Mouse (Mus musculus) thymus, adult 18-20 months (tissue): ENCODE measurements around the gene Ly86.

Experiments used
- DNase-seq, 2 experiments: peaks; one replicate each; pipeline ENCODE4 v3.0.0; 2022; ENCODE audit warnings: mixed read lengths in 2 of 2

Gene Ly86

DNA sequence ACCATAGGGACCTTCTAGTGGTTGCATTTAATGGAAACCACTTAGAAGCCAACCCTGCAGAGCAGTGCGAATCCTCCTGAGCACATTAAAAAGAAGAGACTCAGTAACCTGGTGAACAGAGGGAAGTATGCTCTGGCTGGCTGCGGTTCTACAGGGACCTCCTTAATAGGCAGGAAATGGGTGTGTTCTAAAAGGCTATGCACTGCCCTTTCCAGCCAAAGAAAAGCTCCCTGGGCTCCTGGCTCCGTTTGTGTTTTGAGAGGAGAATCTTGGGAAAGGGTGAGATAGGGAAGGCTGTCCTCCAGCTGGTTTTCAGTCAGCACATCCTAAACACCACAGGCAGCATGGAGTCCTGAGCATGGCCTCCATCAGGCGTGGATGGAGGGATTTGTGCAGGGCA, 8.9 kb downstream of the Ly86 start:
- DNase-seq: no peak

DNA sequence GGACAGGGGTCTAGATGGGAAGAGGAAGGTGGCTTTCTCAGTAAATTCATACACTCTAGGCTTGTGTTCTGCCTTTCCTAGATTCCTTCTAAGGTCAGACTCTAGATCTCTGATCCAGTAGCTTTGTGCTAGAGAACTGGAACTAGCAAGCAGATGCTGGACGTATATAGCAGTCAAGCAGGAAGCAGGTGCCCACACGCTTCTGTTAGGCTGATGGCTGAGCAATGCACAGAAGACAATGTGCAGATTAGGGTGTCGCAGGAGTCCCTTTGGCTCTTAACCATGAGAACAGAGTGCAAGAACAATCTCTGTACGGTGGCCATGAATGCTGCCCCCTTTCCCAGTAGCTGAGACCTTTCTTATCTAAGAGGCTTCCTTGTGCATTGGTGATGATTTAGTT, 9.4 kb downstream of the Ly86 start:
- DNase-seq: no peak

DNA sequence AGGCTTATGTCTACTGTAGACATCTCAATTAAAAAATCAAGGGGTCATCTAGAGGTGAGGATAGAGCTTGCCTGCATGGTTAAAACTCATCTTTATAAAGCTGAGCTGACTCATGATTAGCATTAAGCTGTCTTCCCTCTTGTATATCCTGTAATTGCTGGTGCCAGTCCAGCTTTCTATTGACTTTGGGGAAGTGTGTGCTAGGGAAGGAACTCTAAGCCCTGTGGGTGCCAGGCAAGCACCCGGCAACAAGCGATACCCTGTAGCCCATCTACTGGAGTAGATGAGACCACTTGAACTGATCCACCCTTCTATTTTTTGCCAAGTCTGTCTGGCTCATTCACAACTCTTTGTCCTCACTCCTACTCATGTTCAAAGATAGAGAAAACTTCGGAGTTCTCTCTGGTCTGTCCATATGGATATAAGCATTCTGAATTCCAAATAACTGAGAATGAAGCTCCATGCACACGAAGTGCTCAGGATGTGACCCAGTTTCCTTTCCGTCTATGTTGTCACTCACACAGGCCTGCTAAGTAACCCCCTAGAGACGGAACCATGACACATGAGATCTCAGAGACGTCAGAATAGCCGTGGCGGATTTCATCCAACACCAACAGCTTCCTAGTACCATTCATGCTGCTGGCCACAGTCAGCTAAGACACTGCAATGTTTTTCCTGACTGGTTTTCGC, 10.8 kb downstream of the Ly86 start:
- DNase-seq: no peak

- no peak for DNase-seq
Observed at GRCm38 (mm10) chr13:37356549-37356948, 11.5 kb downstream of the Ly86 start.

DNA sequence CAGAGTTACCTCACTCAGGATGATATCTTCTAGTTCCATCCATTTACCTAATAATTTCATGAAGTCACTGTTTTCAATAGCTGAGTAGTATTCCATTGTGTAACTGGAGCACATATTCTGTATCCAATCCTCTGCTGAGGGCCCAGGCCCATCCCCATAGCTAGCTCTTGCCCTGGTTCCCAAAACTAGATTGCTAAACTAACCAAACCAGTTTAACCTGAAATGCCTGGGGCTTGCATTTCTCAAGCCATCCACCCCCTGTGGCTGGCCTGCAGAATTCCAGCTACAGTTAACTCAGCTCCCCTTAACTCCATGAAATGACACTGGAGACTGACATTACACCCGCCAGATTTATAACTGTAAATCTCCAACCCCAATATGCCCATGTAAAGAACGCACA, 13.1 kb downstream of the Ly86 start:
- no peak for DNase-seq

- no peak for DNase-seq
Observed at GRCm38 (mm10) chr13:37361249-37361648, 16.2 kb downstream of the Ly86 start.

DNA sequence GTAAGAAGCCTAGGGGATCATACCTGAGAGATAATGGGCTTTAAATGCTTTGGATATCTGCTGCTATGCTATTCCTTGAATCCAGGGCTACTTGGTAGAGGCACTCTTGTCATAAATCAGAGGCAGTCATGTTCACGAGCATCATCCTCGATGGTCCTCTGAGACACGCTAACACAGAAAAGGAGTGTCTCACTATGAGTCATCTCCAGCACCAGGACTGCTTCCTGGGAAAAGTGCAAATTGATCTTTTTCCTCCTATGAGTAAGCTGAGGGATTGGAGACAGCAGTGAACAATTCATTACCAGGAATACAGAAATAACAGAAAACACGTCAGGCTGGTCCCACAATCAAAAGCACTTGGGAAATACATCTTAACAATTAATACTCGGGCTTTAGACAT, 19.3 kb downstream of the Ly86 start:
- DNase-seq: no peak

GRCm38 (mm10) chr13:37376411-37376810, 31.4 kb downstream of the Ly86 start:
- no peak for DNase-seq

GRCm38 (mm10) chr13:37388222-37389202, 43.5 kb downstream of the Ly86 start:
- DNase-seq: no peak

DNA sequence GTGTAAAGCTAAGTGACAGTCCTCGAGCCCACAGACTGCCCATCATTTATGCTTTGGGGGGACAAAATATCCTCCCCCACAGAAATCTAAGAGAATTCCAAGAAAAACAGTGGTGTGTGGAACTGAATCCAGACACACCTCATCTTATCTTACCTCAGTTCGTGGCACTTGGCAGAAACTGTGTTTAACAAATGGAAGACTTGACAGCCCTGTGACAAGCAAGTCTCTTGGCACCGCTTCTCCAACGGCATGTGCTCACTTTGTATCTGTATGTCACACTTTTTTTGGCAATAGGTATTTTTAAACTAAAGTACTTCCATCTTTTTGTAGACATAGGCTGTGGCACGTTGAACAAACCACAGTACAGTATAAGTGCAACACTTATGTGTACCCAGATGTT, 44.3 kb downstream of the Ly86 start:
- no peak for DNase-seq

DNA sequence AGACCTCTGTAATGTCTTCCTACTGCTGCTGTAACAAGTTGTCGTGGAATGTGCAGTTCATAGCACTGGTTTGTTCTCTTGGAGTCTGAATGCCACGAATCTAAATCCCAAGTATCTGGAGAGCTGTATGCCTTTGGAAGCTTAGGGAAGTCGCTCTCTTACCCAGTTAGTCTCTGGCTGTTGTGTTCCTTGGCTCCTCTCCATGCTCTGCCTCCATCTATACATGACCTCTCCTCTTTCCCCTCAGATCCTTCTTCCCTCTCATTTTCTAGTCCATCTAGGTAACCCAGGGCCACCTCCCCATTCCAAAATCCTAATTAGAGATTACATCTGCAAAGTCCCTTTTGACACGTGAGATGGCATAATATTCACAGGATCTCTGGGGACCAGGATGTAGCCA, 53.8 kb downstream of the Ly86 start:
- no peak for DNase-seq

- DNase-seq: no peak
Observed at GRCm38 (mm10) chr13:37399340-37399739, 54.3 kb downstream of the Ly86 start.

DNA sequence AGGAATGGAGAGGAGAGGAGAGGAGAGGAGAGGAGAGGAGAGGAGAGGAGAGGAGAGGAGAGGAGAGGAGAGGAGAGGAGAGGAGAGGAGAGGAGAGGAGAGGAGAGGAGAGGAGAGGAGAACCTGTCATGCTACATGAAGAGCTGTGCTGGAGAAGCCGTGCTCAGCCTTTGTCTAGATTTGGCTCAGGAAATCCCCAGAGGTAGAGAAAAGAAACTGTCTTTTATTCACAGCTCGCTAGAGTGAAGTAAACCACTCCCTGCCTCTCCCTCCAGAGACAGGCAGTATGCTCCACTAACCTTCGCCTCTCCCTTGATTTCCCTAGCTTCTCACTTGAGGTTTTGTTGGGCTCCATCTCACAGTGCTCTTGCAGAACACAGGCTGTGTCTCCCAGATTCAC, 57.4 kb downstream of the Ly86 start:
- DNase-seq: no peak

- DNase-seq: no peak
Observed at GRCm38 (mm10) chr13:37403708-37404107, 58.7 kb downstream of the Ly86 start.

DNA sequence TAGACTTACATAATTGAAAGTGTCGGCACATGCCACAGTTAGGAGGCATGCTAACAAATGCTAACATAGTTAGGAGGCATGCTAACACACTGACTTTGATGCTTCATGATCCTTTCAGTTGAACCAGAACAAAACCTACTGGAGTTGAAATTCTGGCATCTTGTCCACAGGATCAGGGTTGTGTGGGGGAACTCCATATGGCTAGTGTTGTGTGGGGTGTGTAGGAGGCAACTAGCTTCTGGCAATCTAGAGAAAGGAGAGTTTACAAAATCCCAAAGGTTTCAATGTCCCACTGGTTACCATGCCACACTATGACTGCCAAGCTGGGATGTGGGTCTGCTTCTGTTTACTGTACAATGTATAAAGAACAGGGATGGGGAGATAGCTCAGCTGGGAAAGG, 70.7 kb downstream of the Ly86 start:
- DNase-seq: no peak

DNA sequence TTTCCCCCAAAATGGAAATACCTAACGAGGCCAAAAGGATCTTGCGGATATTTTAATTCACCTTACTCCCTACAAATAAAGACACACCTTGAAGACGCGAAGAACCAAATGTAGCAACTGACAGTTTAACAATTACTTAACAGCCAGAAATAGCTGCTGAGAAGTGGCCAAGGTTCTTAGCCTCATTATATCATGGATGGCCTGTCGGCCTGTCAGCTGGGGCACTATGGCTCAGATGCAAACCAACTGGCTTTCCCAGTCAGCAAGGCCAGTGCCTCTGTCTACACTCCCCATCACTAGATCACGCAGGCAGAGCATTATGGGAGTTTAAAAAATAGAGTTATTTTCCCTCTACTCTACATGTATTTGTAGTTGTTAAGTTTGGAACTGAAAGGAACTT, 78.4 kb downstream of the Ly86 start:
- DNase-seq: no peak

DNA sequence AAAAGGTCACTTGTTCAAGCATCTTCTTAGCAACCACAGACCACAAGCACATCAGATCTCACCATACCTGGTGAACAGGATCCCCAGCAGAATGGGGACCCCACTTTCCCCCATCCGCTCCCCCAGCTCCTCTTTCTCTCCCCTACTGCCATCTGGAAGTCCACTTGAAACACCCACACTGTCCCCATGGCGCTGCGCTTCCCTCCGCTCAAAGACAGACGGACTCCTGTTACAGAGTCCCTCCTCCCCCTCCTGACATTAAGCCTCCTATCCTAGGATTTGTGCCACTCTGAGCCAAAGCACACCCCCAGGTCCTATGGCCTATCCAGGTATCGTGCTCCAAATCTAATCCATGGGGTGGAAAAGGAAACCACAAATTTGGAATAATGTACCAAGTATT, 79.9 kb downstream of the Ly86 start:
- no peak for DNase-seq

DNA sequence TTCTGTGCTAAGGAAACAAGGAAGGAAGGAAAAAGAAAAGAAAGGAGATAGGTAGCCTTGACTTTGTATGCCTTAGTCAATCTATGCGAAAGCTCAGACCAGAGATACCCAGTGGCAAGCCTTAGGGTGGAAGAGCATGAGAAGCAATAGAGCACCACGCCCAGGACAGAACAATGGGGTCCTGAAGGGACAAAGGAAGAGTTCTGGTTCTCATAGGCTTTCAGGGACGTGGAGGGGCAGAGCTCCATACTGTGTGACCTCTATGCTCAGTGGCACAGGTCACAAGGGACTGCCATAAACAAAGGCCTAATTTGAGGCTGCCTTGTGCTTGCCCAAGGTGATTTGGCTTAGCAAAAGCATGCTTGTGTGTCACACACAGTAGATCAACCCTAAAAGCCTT, 80.4 kb downstream of the Ly86 start:
- no peak for DNase-seq

GRCm38 (mm10) chr13:37426578-37427336, 81.7 kb downstream of the Ly86 start:
- no peak for DNase-seq

DNA sequence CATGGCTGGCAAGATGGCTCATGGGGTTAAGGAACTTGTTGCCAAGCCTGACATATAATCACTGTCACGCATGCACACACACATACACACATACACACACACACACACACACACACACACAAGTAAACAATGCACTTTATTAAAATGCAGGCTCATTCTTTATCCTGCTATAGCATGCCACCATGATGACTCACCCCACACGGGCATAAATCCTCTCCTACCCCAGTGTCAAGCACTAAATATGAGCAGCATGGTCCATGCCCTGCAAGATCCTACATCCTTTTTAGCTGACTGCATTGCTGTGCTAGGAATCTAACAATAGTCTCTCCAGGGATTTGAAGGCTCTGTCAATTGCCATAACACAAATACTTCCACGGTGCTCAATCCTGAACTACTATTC, 83.5 kb downstream of the Ly86 start:
- DNase-seq: no peak

- DNase-seq: no peak
Observed at GRCm38 (mm10) chr13:37429661-37430271, 84.8 kb downstream of the Ly86 start.

- DNase-seq: no peak
Observed at GRCm38 (mm10) chr13:37431707-37432106, 86.7 kb downstream of the Ly86 start.

DNA sequence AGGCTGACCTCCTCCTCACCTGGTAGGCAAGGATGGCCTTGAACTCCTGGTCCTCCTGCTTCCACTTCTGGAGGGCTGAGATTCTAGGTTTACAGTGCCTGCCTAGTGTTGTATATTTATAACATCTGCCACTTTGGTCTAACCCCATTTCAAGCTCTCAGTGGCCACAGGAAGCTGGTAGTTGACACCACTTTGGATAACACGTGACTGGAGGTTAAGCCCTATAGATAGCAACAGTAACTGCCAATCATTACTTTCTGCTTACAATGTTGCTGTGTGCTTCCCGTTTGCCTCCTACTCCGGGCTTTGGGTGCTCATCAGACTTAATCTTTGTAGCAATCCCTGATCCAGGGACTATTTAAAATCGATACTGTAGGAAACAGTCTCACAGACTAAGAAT, 87.6 kb downstream of the Ly86 start:
- DNase-seq: no peak
